Mouse (Mus musculus): ENCODE measurements around the gene Tmem59.

Tmem59 gene

GRCm38 (mm10) chr4:107238253-107238652, 60.1 kb downstream of the Tmem59 start:
- no peak for DNase-seq (ENCODE audit: low read depth, low spot score)

DNA sequence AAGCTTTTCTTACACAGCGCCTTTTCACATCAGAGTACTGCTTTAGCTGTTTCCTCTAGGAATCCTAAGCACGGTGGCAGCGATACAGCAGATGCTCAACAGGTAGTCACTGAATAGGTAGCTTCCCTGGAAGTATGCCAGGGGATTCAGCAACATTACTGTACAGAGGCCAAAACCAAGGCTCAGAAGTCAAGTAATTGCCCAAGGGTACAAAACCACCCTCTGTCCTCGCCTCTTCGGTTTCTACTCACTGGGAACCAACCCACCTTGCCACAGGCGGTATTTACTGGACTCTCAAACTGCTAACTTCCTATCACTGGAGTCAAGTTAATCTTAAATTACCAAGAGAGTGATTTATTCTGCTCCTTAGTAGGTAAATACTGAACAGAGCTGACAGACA, 62.0 kb downstream of the Tmem59 start:
- DNase-seq (ENCODE audit: low read depth, low spot score), result no peak

- DNase-seq (ENCODE audit: low read depth, low spot score), result no peak
These were observed 65.5 kb downstream of the Tmem59 start for GRCm38 (mm10) chr4:107243365-107244333.

DNA sequence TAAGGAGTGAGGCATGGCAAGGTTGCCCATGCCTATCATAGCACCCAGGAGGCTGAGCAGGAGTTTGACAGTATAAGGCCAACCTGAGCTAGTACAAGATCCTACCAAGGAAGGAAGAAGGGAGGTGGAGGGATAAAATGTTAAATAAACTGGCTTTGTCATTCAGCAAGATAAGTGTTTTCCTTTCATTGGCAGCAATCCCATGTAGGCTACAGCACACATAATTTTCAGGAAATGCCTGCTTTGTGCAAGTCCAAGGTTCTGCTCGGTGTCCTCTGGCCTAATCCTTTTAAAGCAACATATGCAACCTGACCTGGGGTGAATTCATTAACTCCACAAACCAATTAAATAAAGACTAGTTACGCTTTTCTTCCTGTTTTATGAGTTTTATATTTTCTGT, 67.2 kb downstream of the Tmem59 start:
- DNase-seq (ENCODE audit: low read depth, low spot score), result no peak

DNA sequence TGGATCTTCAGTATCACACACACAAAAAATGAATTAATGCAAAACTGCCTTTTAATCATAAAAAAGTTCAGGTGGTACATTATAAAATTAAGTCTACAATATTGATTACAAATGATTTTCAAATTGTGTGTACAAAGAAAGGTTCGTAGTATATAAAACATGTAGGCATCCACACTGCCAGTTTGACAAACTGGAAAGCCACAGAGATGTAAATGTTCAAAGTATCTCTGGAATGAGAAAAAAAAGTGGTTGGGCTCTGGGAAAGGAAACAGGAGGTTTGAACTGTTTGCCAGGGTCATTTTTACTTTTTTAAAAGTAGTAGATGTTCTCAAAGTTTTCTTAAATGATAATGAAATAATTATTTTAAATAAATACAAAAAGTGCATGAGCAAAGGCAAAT, 67.8 kb downstream of the Tmem59 start:
- DNase-seq (ENCODE audit: low read depth, low spot score), result no peak

GRCm38 (mm10) chr4:107247110-107247509, 68.9 kb downstream of the Tmem59 start:
- no peak for DNase-seq (ENCODE audit: low read depth, low spot score)

GRCm38 (mm10) chr4:107248061-107248460, 69.9 kb downstream of the Tmem59 start:
- no peak for DNase-seq (ENCODE audit: low read depth, low spot score)

DNA sequence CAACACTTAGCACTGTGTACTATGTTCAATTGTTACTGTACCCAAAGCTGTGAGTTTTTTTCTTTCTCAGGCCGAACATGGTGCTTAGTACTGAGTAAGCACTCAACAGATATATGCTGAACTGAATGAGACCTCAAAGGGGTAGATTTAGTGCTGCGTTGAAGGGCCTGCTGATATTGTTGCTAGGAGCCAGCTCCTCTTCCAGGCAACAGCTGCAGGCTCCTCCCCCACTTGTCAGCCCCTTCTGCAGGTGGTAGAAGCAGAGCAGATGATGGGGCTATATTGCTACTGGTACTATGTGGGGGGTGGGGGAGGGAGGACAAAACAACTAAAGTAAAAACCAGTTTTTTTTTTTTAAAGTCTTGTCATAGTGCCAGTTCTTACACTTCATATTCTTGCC, 71.3 kb downstream of the Tmem59 start:
- DNase-seq (ENCODE audit: low read depth, low spot score), result no peak

DNA sequence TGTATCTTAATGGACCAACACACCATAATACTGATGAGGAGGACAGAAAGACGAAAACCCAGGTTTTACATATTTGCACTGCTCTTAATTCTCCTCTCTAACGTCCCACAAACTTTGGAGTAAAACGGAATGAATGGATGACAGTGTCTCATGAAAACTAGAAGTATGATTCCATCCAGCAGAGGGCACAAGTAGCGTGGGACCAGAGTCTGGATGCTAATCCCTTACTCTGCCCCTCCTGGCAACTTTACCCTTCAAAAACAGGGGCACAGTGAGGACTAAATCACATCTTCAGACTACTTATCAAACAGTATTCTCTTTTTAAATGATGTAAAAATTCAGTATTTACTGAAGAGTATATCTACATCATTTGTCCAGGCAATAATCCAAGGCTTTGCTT, 72.3 kb downstream of the Tmem59 start:
- no peak for DNase-seq (ENCODE audit: low read depth, low spot score)
